Mouse (Mus musculus): Measurements from ENCODE around the gene Alox5ap. TPM values are rescaled to one million over a fixed set of nuclear protein-coding genes. Genes with fewer than 3 reads are reported as not detected.

The Alox5ap gene
- polyA plus RNA-seq, 1 experiment from 2014 or later = 11.1 TPM

- Histone ChIP-seq H3K9me3 (no peaks in the 10 kb centered on the region), H3K36me3 (replicated peaks) (no peaks in the 10 kb centered on the region), H3K27ac (no peak overlapping the region), H3K4me2 (no peak overlapping the region), H3K27me3 (replicated peaks) (no peaks in the 10 kb centered on the region), H3K4me3 (no peak overlapping the region), H3K4me1 (peaks cover 5% of the 10 kb centered on the region; the same call in 1 of the 2 replicates), H3K9ac (no peak overlapping the region)
- WGBS = 49% methylated on average over 5 of the region's 5 CpGs
- ATAC-seq (replicated peaks) = no peak
These were observed 21.5 kb upstream of the Alox5ap start for GRCm38 (mm10) chr5:149243053-149243452.

- peak overlapping the region; percentile 43 for H3K4me2 ChIP-seq
- no peaks in the 10 kb centered on the region for H3K9me3 ChIP-seq
- no peak for ATAC-seq (replicated peaks)
- no peak overlapping the region for H3K27ac ChIP-seq
- H3K9ac ChIP-seq = no peak overlapping the region
- no peak overlapping the region for H3K4me3 ChIP-seq
- H3K4me1 ChIP-seq = peaks cover 5% of the 10 kb centered on the region; the same call in 1 of the 2 replicates
- H3K36me3 ChIP-seq (replicated peaks) = no peaks in the 10 kb centered on the region
- no peaks in the 10 kb centered on the region for H3K27me3 ChIP-seq (replicated peaks)
- WGBS = 61% methylated on average over 9 of the region's 9 CpGs
These were observed 19.1 kb upstream of the Alox5ap start for GRCm38 (mm10) chr5:149245391-149245964.

GRCm38 (mm10) chr5:149245965-149246470, 18.5 kb upstream of the Alox5ap start:
- Histone ChIP-seq H3K9me3 (no peaks in the 10 kb centered on the region), H3K27ac (no peak overlapping the region), H3K4me2 (peak overlapping the region; percentile 43), H3K36me3 (replicated peaks) (no peaks in the 10 kb centered on the region), H3K4me1 (peaks cover 5% of the 10 kb centered on the region; the same call in 1 of the 2 replicates), H3K9ac (no peak overlapping the region), H3K27me3 (replicated peaks) (no peaks in the 10 kb centered on the region), H3K4me3 (0 out of 2 replicates have a peak overlapping the region, but pooled peaks have one; percentile 4)
- peak; percentile 42; the same call in 1 of the 2 replicates for ATAC-seq (replicated peaks)
- WGBS = 29% methylated on average over 16 of the region's 16 CpGs

- WGBS = 42% methylated on average over 19 of the region's 20 CpGs
- Histone ChIP-seq H3K9me3 (no peaks in the 10 kb centered on the region), H3K4me1 (peaks cover 5% of the 10 kb centered on the region; the same call in 1 of the 2 replicates), H3K4me2 (no peak overlapping the region), H3K4me3 (no peak overlapping the region), H3K27me3 (replicated peaks) (no peaks in the 10 kb centered on the region), H3K36me3 (replicated peaks) (no peaks in the 10 kb centered on the region), H3K27ac (no peak overlapping the region), H3K9ac (no peak overlapping the region)
- ATAC-seq (replicated peaks) = no peak
These were observed 17.3 kb upstream of the Alox5ap start for GRCm38 (mm10) chr5:149247047-149247904.

GRCm38 (mm10) chr5:149252303-149252702, 12.3 kb upstream of the Alox5ap start:
- Histone ChIP-seq H3K27ac (no peak overlapping the region), H3K4me1 (no peaks in the 10 kb centered on the region), H3K4me2 (no peak overlapping the region), H3K9ac (no peak overlapping the region), H3K36me3 (replicated peaks) (no peaks in the 10 kb centered on the region), H3K27me3 (replicated peaks) (no peaks in the 10 kb centered on the region), H3K9me3 (no peaks in the 10 kb centered on the region), H3K4me3 (no peak overlapping the region)
- whole genome bisulfite sequencing = 80% methylated on average over 3 of the region's 3 CpGs
- ATAC-seq (replicated peaks) = no peak

GRCm38 (mm10) chr5:149253491-149253890, 11.1 kb upstream of the Alox5ap start:
- H3K27me3 ChIP-seq (replicated peaks) = no peaks in the 10 kb centered on the region
- no peak for ATAC-seq (replicated peaks)
- no peak overlapping the region for H3K4me2 ChIP-seq
- no peaks in the 10 kb centered on the region for H3K9me3 ChIP-seq
- no peak overlapping the region for H3K9ac ChIP-seq
- peaks cover 8% of the 10 kb centered on the region for H3K4me1 ChIP-seq
- H3K4me3 ChIP-seq = no peak overlapping the region
- 68% methylated on average over 2 of the region's 2 CpGs for WGBS
- H3K27ac ChIP-seq = no peak overlapping the region
- no peaks in the 10 kb centered on the region for H3K36me3 ChIP-seq (replicated peaks)

GRCm38 (mm10) chr5:149255522-149255921, 9.0 kb upstream of the Alox5ap start:
- ATAC-seq (replicated peaks) = no peak
- Histone ChIP-seq H3K4me2 (no peak overlapping the region), H3K36me3 (replicated peaks) (no peaks in the 10 kb centered on the region), H3K27me3 (replicated peaks) (no peaks in the 10 kb centered on the region), H3K9ac (no peak overlapping the region), H3K9me3 (no peaks in the 10 kb centered on the region), H3K27ac (no peak overlapping the region), H3K4me3 (no peak overlapping the region), H3K4me1 (peaks cover 15% of the 10 kb centered on the region)
- 86% methylated on average over 2 of the region's 2 CpGs for WGBS

GRCm38 (mm10) chr5:149257518-149258281, 6.9 kb upstream of the Alox5ap start:
- no peak overlapping the region for H3K9ac ChIP-seq
- H3K27ac ChIP-seq = peak overlapping the region; percentile 38; the same call in 1 of the 2 replicates
- H3K4me3 ChIP-seq = no peak overlapping the region
- peak; percentile 62; the same call in 1 of the 2 replicates for ATAC-seq (replicated peaks)
- no peaks in the 10 kb centered on the region for H3K9me3 ChIP-seq
- no peaks in the 10 kb centered on the region for H3K27me3 ChIP-seq (replicated peaks)
- H3K36me3 ChIP-seq (replicated peaks) = no peaks in the 10 kb centered on the region
- no peak overlapping the region for H3K4me2 ChIP-seq
- 49% methylated on average over 14 of the region's 14 CpGs for WGBS
- peaks cover 15% of the 10 kb centered on the region for H3K4me1 ChIP-seq

GRCm38 (mm10) chr5:149259093-149259492, 5.5 kb upstream of the Alox5ap start:
- peak overlapping the region; percentile 11; the same call in 1 of the 2 replicates for H3K4me2 ChIP-seq

GRCm38 (mm10) chr5:149261449-149261848, 3.1 kb upstream of the Alox5ap start:
- 78% methylated on average over 7 of the region's 7 CpGs for WGBS
- Histone ChIP-seq H3K9me3 (no peaks in the 10 kb centered on the region), H3K4me2 (no peak overlapping the region), H3K4me1 (peaks cover 15% of the 10 kb centered on the region), H3K36me3 (replicated peaks) (no peaks in the 10 kb centered on the region), H3K27me3 (replicated peaks) (no peaks in the 10 kb centered on the region), H3K4me3 (no peak overlapping the region), H3K27ac (no peak overlapping the region), H3K9ac (no peak overlapping the region)
- no peak for ATAC-seq (replicated peaks)

More at GRCm38 (mm10) chr5:149259093-149259492, 5.5 kb upstream of the Alox5ap start:
- ATAC-seq (replicated peaks) = peak; percentile 79
- Histone ChIP-seq H3K27me3 (replicated peaks) (no peaks in the 10 kb centered on the region), H3K27ac (peak overlapping the region; percentile 61), H3K9me3 (no peaks in the 10 kb centered on the region), H3K9ac (peak overlapping the region; percentile 20; the same call in 1 of the 2 replicates), H3K36me3 (replicated peaks) (no peaks in the 10 kb centered on the region), H3K4me3 (no peak overlapping the region), H3K4me1 (peaks cover 15% of the 10 kb centered on the region)
- 26% methylated on average over 16 of the region's 16 CpGs for WGBS

- 67% methylated on average over 6 of the region's 6 CpGs for WGBS
- Histone ChIP-seq H3K27ac (no peak overlapping the region), H3K4me1 (peaks cover 15% of the 10 kb centered on the region), H3K27me3 (replicated peaks) (no peaks in the 10 kb centered on the region), H3K9ac (no peak overlapping the region), H3K36me3 (replicated peaks) (no peaks in the 10 kb centered on the region), H3K9me3 (no peaks in the 10 kb centered on the region), H3K4me3 (no peak overlapping the region), H3K4me2 (no peak overlapping the region)
- ATAC-seq (replicated peaks) = no peak
These were observed 2.7 kb upstream of the Alox5ap start for GRCm38 (mm10) chr5:149261866-149262265.

GRCm38 (mm10) chr5:149264878-149265279, 312 bp downstream of the Alox5ap start:
- no peak for ATAC-seq (replicated peaks)
- Histone ChIP-seq H3K9ac (no peak overlapping the region), H3K4me1 (no peaks in the 10 kb centered on the region), H3K4me2 (no peak overlapping the region), H3K36me3 (replicated peaks) (no peaks in the 10 kb centered on the region), H3K27ac (no peak overlapping the region), H3K9me3 (no peaks in the 10 kb centered on the region), H3K27me3 (replicated peaks) (no peaks in the 10 kb centered on the region), H3K4me3 (no peak overlapping the region)
- 63% methylated on average over 6 of the region's 6 CpGs for WGBS
